Mouse (Mus musculus) liver, embryonic 11.5 days (tissue): ENCODE measurements around the gene Gdnf. TPM values are rescaled to one million over a fixed set of nuclear protein-coding genes. Genes with fewer than 3 reads are reported as not detected.

ENCODE experiments used
- ATAC-seq: fragments of 200-750 bp; cut with Nextera tagmentation; replicated peaks from 2 replicates; pipeline ENCODE4 v1.8.0; 2017; ENCODE audit warnings: moderate number of reproducible peaks, mild to moderate bottlenecking, moderate TSS enrichment, moderate library complexity; ENCODE audit not compliant: low FRiP score
- DNase-seq: peaks from one replicate; pipeline ENCODE4 v3.0.0-alpha.2; 2017; ENCODE audit warnings: low spot score
- H3K27ac ChIP-seq: fragments of 300-500 bp; sonication (generic); 2 replicates; pipeline ENCODE4 v1.5.1; 2014; ENCODE audit warnings: mild to moderate bottlenecking, low read depth, low read length, control low read depth
- H3K27me3 ChIP-seq: fragments of 300-500 bp; sonication (generic); replicated peaks from 2 replicates; pipeline ENCODE4 v1.6.1; 2014; ENCODE audit warnings: low read length, mixed read lengths; ENCODE audit not compliant: control insufficient read depth, insufficient read depth
- H3K36me3 ChIP-seq: fragments of 300-500 bp; sonication (generic); 2 replicates; pipeline ENCODE4 v1.6.1; 2014; ENCODE audit warnings: mild to moderate bottlenecking, low read length, moderate library complexity, mixed read lengths; ENCODE audit not compliant: control insufficient read depth, insufficient read depth
- H3K4me1 ChIP-seq: fragments of 300-500 bp; sonication (generic); replicated peaks from 2 replicates; pipeline ENCODE4 v1.6.1; 2014; ENCODE audit warnings: low read length, mixed read lengths; ENCODE audit not compliant: control insufficient read depth, insufficient read depth
- H3K4me2 ChIP-seq: fragments of 300-500 bp; sonication (generic); 2 replicates; pipeline ENCODE4 v1.6.1; 2014; ENCODE audit warnings: mild to moderate bottlenecking, control low read depth, moderate library complexity
- H3K4me3 ChIP-seq: fragments of 300-500 bp; sonication (generic); 2 replicates; pipeline ENCODE4 v1.5.1; 2014; ENCODE audit warnings: low read depth, low read length, control low read depth
- H3K9ac ChIP-seq: fragments of 300-500 bp; sonication (generic); 2 replicates; pipeline ENCODE4 v1.6.1; 2014; ENCODE audit warnings: low read depth, low read length, control low read depth
- H3K9me3 ChIP-seq: fragments of 300-500 bp; sonication (generic); 2 replicates; pipeline ENCODE4 v1.6.1; 2016; ENCODE audit warnings: low read length, inconsistent platforms, mixed read lengths; ENCODE audit not compliant: control insufficient read depth
- WGBS: fragments of 180-500 bp; shearing (Covaris S2); extraction: QIAGEN DNeasy Blood & Tissue Kit; methylation state at CpG from one replicate; pipeline ENCODE4 v1.1.7; 2014; 5-methylcytosine and 5-hydroxymethylcytosine counted together
- polyA plus RNA-seq: library from polyadenylated mRNA; unstranded; fragments of >200 nt; fragmentation: Nextera tagmentation; extraction: Ambion mirVana; gene quantifications from 2 replicates; pipeline ENCODE4 v1.2.1, GENCODE M21; 2014

Gdnf gene
- polyA plus RNA-seq, 1 experiment from 2014 or later: 0.33 TPM

DNA sequence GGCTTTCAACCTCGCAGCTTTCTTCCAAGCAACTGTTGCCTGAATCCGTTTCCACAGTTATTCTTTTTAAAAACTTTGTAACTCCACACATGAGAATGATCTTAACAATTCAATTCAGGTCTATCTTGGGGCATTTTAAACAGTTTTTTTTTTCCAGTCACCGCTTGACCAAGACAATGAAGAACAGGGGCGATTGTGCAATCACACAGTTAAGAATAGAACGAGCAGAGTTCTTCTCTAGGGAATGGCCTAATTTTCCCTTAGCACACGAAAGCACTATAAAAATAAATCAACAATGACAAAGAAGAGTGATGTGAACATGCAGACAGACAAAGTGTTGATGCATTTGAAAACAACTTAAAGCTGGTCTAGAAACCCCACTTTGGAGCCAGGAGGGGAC is 65.2 kb downstream of the Gdnf start:
- DNase-seq (no peak), ATAC-seq (no peak)
- WGBS: 78% methylated on average over 6 of the region's 6 CpGs
- H3K36me3 ChIP-seq: no peaks in the 10 kb centered on the region
- H3K4me1 ChIP-seq: no peaks in the 10 kb centered on the region
- H3K9me3 ChIP-seq: no peaks in the 10 kb centered on the region
- H3K27ac ChIP-seq: no peak overlapping the region
- H3K4me2 ChIP-seq: no peak overlapping the region
- H3K27me3 ChIP-seq: no peaks in the 10 kb centered on the region
- no peak overlapping the region for H3K9ac ChIP-seq
- no peak overlapping the region for H3K4me3 ChIP-seq

- WGBS: 84% methylated on average over 22 of the region's 22 CpGs
- H3K9me3 ChIP-seq: no peaks in the 10 kb centered on the region
Measured at GRCm38 (mm10) chr15:7877560-7878467, 67.2 kb downstream of the Gdnf start.

GRCm38 (mm10) chr15:7878861-7879260 is 68.2 kb downstream of the Gdnf start:
- Histone ChIP-seq H3K27ac (no peak overlapping the region), H3K4me1 (no peaks in the 10 kb centered on the region), H3K27me3 (no peaks in the 10 kb centered on the region), H3K4me2 (no peak overlapping the region), H3K36me3 (peaks cover 3% of the 10 kb centered on the region; the same call in 1 of the 2 replicates), H3K9ac (no peak overlapping the region), H3K9me3 (no peaks in the 10 kb centered on the region), H3K4me3 (no peak overlapping the region)
- 85% methylated on average over 10 of the region's 10 CpGs for WGBS
- no peak for DNase-seq
- no peak for ATAC-seq

More at GRCm38 (mm10) chr15:7877560-7878467, 67.2 kb downstream of the Gdnf start:
- H3K36me3 ChIP-seq: no peaks in the 10 kb centered on the region; the same call in 1 of the 2 replicates
- H3K9ac ChIP-seq: no peak overlapping the region
- no peak for ATAC-seq
- H3K4me3 ChIP-seq: no peak overlapping the region
- no peaks in the 10 kb centered on the region for H3K4me1 ChIP-seq
- no peak overlapping the region for H3K27ac ChIP-seq
- no peak for DNase-seq
- no peaks in the 10 kb centered on the region for H3K27me3 ChIP-seq
- no peak overlapping the region for H3K4me2 ChIP-seq

DNA sequence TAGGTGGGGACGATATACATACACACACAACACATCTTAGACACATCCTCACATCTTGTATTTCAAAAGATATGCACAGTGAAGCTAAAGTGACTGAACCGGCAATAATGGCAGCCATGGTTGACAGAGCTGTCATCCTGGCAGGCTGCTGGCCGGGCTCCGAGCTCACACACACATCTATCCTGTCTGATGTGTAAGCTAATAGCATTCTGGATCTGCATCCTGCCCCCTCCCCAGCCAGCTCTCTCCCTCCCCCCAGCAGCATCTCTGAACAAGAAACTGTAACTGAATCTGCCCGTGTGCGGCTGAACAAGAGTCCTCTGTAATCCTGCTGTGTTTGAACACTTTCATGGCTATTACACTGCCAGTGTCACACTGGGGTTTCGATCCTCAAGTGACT is 69.3 kb downstream of the Gdnf start:
- Histone ChIP-seq H3K9ac (no peak overlapping the region), H3K4me3 (no peak overlapping the region), H3K9me3 (no peaks in the 10 kb centered on the region), H3K36me3 (peaks cover 3% of the 10 kb centered on the region; the same call in 1 of the 2 replicates), H3K27ac (no peak overlapping the region), H3K4me2 (no peak overlapping the region), H3K27me3 (no peaks in the 10 kb centered on the region), H3K4me1 (no peaks in the 10 kb centered on the region)
- no peak for ATAC-seq
- DNase-seq: no peak
- 87% methylated on average over 7 of the region's 7 CpGs for WGBS

DNA sequence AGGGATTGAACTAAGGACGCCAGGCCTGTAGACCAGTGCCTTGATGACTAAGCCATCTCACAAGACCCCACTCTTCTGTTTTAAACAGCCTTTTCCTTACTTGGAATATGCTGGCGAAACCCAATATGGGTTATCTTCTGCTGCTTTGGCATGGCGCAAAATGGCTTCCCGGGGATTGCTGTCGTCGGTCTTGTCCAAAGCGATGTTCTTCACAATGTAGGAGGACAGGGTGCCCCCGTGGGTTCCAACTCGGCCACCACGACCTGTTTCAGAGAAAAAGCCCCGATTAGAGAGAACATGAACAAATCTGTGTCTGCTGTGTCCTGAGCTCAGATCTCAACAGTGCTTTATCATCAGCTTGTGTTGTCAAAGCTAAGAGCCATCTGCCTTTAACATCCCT is 73.5 kb downstream of the Gdnf start:
- no peak overlapping the region for H3K27ac ChIP-seq
- WGBS: 92% methylated on average over 11 of the region's 11 CpGs

GRCm38 (mm10) chr15:7885106-7885505 is 74.5 kb downstream of the Gdnf start:
- H3K4me1 ChIP-seq: no peaks in the 10 kb centered on the region
- no peak overlapping the region for H3K4me2 ChIP-seq
- no peaks in the 10 kb centered on the region for H3K27me3 ChIP-seq
- H3K9ac ChIP-seq: no peak overlapping the region
- ATAC-seq: no peak
- 76% methylated on average over 10 of the region's 10 CpGs for WGBS
- H3K36me3 ChIP-seq: peaks cover 3% of the 10 kb centered on the region; the same call in 1 of the 2 replicates
- DNase-seq: no peak
- no peak overlapping the region for H3K4me3 ChIP-seq
- H3K27ac ChIP-seq: no peak overlapping the region
- H3K9me3 ChIP-seq: no peaks in the 10 kb centered on the region

More for the DNA sequence above, 73.5 kb downstream of the Gdnf start:
- H3K4me3 ChIP-seq: no peak overlapping the region
- H3K4me2 ChIP-seq: no peak overlapping the region
- no peaks in the 10 kb centered on the region for H3K4me1 ChIP-seq
- H3K9me3 ChIP-seq: no peaks in the 10 kb centered on the region
- no peaks in the 10 kb centered on the region for H3K27me3 ChIP-seq
- H3K36me3 ChIP-seq: peaks cover 3% of the 10 kb centered on the region; the same call in 1 of the 2 replicates
- H3K9ac ChIP-seq: no peak overlapping the region
- DNase-seq (no peak), ATAC-seq (no peak)

- Histone ChIP-seq H3K36me3 (peaks cover 3% of the 10 kb centered on the region; the same call in 1 of the 2 replicates), H3K4me3 (no peak overlapping the region), H3K27me3 (no peaks in the 10 kb centered on the region), H3K9me3 (no peaks in the 10 kb centered on the region), H3K27ac (no peak overlapping the region), H3K4me2 (no peak overlapping the region), H3K9ac (no peak overlapping the region), H3K4me1 (no peaks in the 10 kb centered on the region)
- DNase-seq (no peak), ATAC-seq (no peak)
- 83% methylated on average over 8 of the region's 8 CpGs for WGBS
Measured at GRCm38 (mm10) chr15:7886591-7886990, 75.9 kb downstream of the Gdnf start.
